Mouse (Mus musculus) testis, adult 2 months (tissue): ENCODE data around the gene Mttp.

Source experiments
- CTCF ChIP-seq: fragments of 200-500 bp; IDR thresholded peaks from 2 replicates; pipeline ENCODE4 v1.5.1; 2012; ENCODE audit warnings: low read depth, mild to moderate bottlenecking, inconsistent platforms, low read length, moderate library complexity; ENCODE audit not compliant: control insufficient read depth, insufficient read depth, insufficient replicate concordance
- POLR2A ChIP-seq: fragments of 200-500 bp; IDR thresholded peaks from 2 replicates; pipeline ENCODE4 v1.6.1; 2012; ENCODE audit warnings: low read depth, mild to moderate bottlenecking, inconsistent platforms, low read length, moderate library complexity; ENCODE audit not compliant: control insufficient read depth

DNA sequence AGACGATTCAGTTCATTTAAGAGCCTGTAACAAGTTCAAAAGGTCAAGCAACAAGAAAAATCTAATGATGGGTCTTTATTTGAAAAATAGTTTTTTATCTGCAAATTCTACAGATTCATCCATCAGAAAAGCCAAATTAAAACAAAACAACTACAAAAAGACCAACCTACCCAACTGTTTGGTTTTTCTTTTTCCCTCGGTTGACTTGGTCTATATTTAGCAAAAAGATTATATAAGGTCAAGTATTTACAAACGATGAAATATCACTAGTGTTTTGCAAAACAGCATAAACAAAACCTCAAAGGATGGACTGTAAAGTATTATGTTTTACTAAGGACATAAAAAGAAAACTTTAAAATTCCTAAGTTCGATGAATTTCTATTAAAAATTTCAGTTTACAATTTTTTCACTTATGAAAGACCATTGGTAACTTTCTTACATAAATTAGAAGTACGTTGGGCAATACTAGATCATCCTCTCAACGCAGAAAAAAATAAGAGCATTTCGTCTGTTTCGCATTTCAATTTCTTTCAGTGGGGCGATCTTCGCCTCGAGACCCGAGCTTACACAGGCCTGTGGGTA, 1.9 kb downstream of the Mttp start:
- no peak for TF ChIP-seq POLR2A
- TF ChIP-seq CTCF: no peak
